Mouse (Mus musculus) heart, embryonic 16.5 days (tissue): ENCODE data around the gene Kif3b. TPM values are rescaled to one million over a fixed set of nuclear protein-coding genes. Genes with fewer than 3 reads are reported as not detected.
A peak's percentile ranks its signal among the peaks of the same experiment; 100 is the strongest.

ENCODE experiments used
- ATAC-seq: fragments of 200-750 bp; cut with Nextera tagmentation; replicated peaks from 2 replicates; pipeline ENCODE4 v1.8.0; 2017; ENCODE audit warnings: moderate number of reproducible peaks; ENCODE audit not compliant: insufficient read depth, low FRiP score; ENCODE audit errors: extremely low read depth
- H3K27ac ChIP-seq: fragments of 300-500 bp; sonication (generic); 2 replicates; pipeline ENCODE4 v1.5.1; 2014; ENCODE audit warnings: mild to moderate bottlenecking, low read length, control low read depth, moderate library complexity
- H3K27me3 ChIP-seq: fragments of 300-500 bp; sonication (generic); 2 replicates; pipeline ENCODE4 v1.6.1; 2014; ENCODE audit warnings: low read length, mixed read lengths; ENCODE audit not compliant: control insufficient read depth, insufficient read depth
- H3K36me3 ChIP-seq: fragments of 300-500 bp; sonication (generic); 2 replicates; pipeline ENCODE4 v1.6.1; 2014; ENCODE audit not compliant: control insufficient read depth, insufficient read depth
- H3K4me1 ChIP-seq: fragments of 300-500 bp; sonication (generic); 2 replicates; pipeline ENCODE4 v1.6.1; 2014; ENCODE audit warnings: low read length, mixed read lengths; ENCODE audit not compliant: control insufficient read depth, insufficient read depth
- H3K4me2 ChIP-seq: fragments of 300-500 bp; sonication (generic); 2 replicates; pipeline ENCODE4 v1.6.1; 2014; ENCODE audit warnings: low read depth, mild to moderate bottlenecking, control low read depth, low read length
- H3K4me3 ChIP-seq: fragments of 300-500 bp; sonication (generic); 2 replicates; pipeline ENCODE4 v1.5.1; 2014; ENCODE audit warnings: mild to moderate bottlenecking, control low read depth, low read length
- H3K9ac ChIP-seq: fragments of 300-500 bp; sonication (generic); 2 replicates; pipeline ENCODE4 v1.6.1; 2014; ENCODE audit warnings: low read length, control low read depth
- H3K9me3 ChIP-seq: fragments of 300-500 bp; sonication (generic); replicated peaks from 2 replicates; pipeline ENCODE4 v1.6.1; 2016; ENCODE audit warnings: low read length; ENCODE audit not compliant: control insufficient read depth
- WGBS: fragments of 180-500 bp; shearing (Covaris S2); extraction: QIAGEN DNeasy Blood & Tissue Kit; methylation state at CpG from one replicate; pipeline ENCODE4 v1.1.7; 2014; 5-methylcytosine and 5-hydroxymethylcytosine counted together
- polyA plus RNA-seq: library from polyadenylated mRNA; unstranded; fragments of >200 nt; fragmentation: Nextera tagmentation; extraction: Ambion mirVana; gene quantifications from 2 replicates; pipeline ENCODE4 v1.2.1, GENCODE M21; 2015

The Kif3b gene
- polyA plus RNA-seq, 1 experiment from 2014 or later = 5.4 TPM

- no peak for ATAC-seq
- Histone ChIP-seq H3K4me1 (peaks cover 9% of the 10 kb centered on the region; the same call in 1 of the 2 replicates), H3K4me3 (no peak overlapping the region), H3K4me2 (no peak overlapping the region), H3K9ac (no peak overlapping the region), H3K9me3 (no peaks in the 10 kb centered on the region), H3K27me3 (no peaks in the 10 kb centered on the region), H3K36me3 (no peaks in the 10 kb centered on the region), H3K27ac (no peak overlapping the region)
- 76% methylated on average over 8 of the region's 8 CpGs for WGBS
Measured at GRCm38 (mm10) chr2:153309106-153309505, 17.9 kb downstream of the Kif3b start.

GRCm38 (mm10) chr2:153310228-153310627 is 19.0 kb downstream of the Kif3b start:
- WGBS = 66% methylated on average over 6 of the region's 6 CpGs
- H3K4me3 ChIP-seq = no peak overlapping the region
- H3K27ac ChIP-seq = no peak overlapping the region

GRCm38 (mm10) chr2:153312884-153313283 is 21.7 kb downstream of the Kif3b start:
- 83% methylated on average over 9 of the region's 9 CpGs for WGBS
- ATAC-seq = no peak
- Histone ChIP-seq H3K36me3 (peaks cover 13% of the 10 kb centered on the region), H3K4me1 (0 out of 2 replicates have a peak, but pooled peaks cover 3% of the 10 kb centered on the region), H3K27ac (no peak overlapping the region), H3K4me2 (no peak overlapping the region), H3K27me3 (no peaks in the 10 kb centered on the region), H3K4me3 (no peak overlapping the region), H3K9me3 (no peaks in the 10 kb centered on the region), H3K9ac (no peak overlapping the region)

More at GRCm38 (mm10) chr2:153310228-153310627, 19.0 kb downstream of the Kif3b start:
- Histone ChIP-seq H3K4me1 (peaks cover 6% of the 10 kb centered on the region; the same call in 1 of the 2 replicates), H3K27me3 (no peaks in the 10 kb centered on the region), H3K9me3 (no peaks in the 10 kb centered on the region), H3K4me2 (no peak overlapping the region), H3K9ac (no peak overlapping the region), H3K36me3 (no peaks in the 10 kb centered on the region)
- no peak for ATAC-seq

GRCm38 (mm10) chr2:153318408-153318807 is 27.2 kb downstream of the Kif3b start:
- Histone ChIP-seq H3K4me2 (no peak overlapping the region), H3K4me1 (no peaks in the 10 kb centered on the region), H3K9me3 (no peaks in the 10 kb centered on the region), H3K36me3 (peaks cover 44% of the 10 kb centered on the region), H3K27ac (peak overlapping the region; percentile 40; the same call in 1 of the 2 replicates), H3K27me3 (no peaks in the 10 kb centered on the region), H3K9ac (no peak overlapping the region), H3K4me3 (no peak overlapping the region)
- 88% methylated on average over 4 of the region's 4 CpGs for WGBS
- ATAC-seq = no peak

GRCm38 (mm10) chr2:153319036-153319643 is 27.9 kb downstream of the Kif3b start:
- no peaks in the 10 kb centered on the region for H3K4me1 ChIP-seq
- H3K4me3 ChIP-seq = no peak overlapping the region
- H3K9me3 ChIP-seq = no peaks in the 10 kb centered on the region
- no peaks in the 10 kb centered on the region for H3K27me3 ChIP-seq
- no peak for ATAC-seq
- 61% methylated on average over 8 of the region's 8 CpGs for WGBS
- H3K9ac ChIP-seq = no peak overlapping the region
- peaks cover 51% of the 10 kb centered on the region for H3K36me3 ChIP-seq
- no peak overlapping the region for H3K4me2 ChIP-seq
- peak overlapping the region; percentile 67; the same call in 1 of the 2 replicates for H3K27ac ChIP-seq

- no peak overlapping the region for H3K27ac ChIP-seq
- no peak for ATAC-seq
- no peak overlapping the region for H3K4me2 ChIP-seq
- no peak overlapping the region for H3K9ac ChIP-seq
- H3K27me3 ChIP-seq = no peaks in the 10 kb centered on the region
- no peak overlapping the region for H3K4me3 ChIP-seq
- 72% methylated on average over 9 of the region's 9 CpGs for WGBS
- H3K9me3 ChIP-seq = no peaks in the 10 kb centered on the region
- H3K4me1 ChIP-seq = no peaks in the 10 kb centered on the region
- H3K36me3 ChIP-seq = peaks cover 38% of the 10 kb centered on the region
Measured at GRCm38 (mm10) chr2:153325706-153326376, 34.6 kb downstream of the Kif3b start.

- no peak overlapping the region for H3K4me3 ChIP-seq
- H3K27me3 ChIP-seq = no peaks in the 10 kb centered on the region
- H3K36me3 ChIP-seq = peaks cover 7% of the 10 kb centered on the region; the same call in 1 of the 2 replicates
- ATAC-seq = no peak
- no peaks in the 10 kb centered on the region for H3K9me3 ChIP-seq
- H3K4me1 ChIP-seq = no peaks in the 10 kb centered on the region; the same call in 1 of the 2 replicates
- no peak overlapping the region for H3K9ac ChIP-seq
- H3K4me2 ChIP-seq = no peak overlapping the region
- 90% methylated on average over 5 of the region's 5 CpGs for WGBS
- H3K27ac ChIP-seq = no peak overlapping the region
Measured at GRCm38 (mm10) chr2:153332271-153332670, 41.1 kb downstream of the Kif3b start.

GRCm38 (mm10) chr2:153332981-153333380 is 41.8 kb downstream of the Kif3b start:
- Histone ChIP-seq H3K9ac (no peak overlapping the region), H3K27ac (no peak overlapping the region), H3K4me1 (peaks cover 5% of the 10 kb centered on the region), H3K27me3 (no peaks in the 10 kb centered on the region), H3K4me3 (no peak overlapping the region), H3K36me3 (peaks cover 7% of the 10 kb centered on the region; the same call in 1 of the 2 replicates), H3K9me3 (no peaks in the 10 kb centered on the region), H3K4me2 (no peak overlapping the region)
- WGBS = 95% methylated on average over 3 of the region's 3 CpGs
- no peak for ATAC-seq

- Histone ChIP-seq H3K9ac (no peak overlapping the region), H3K9me3 (no peaks in the 10 kb centered on the region), H3K36me3 (peaks cover 7% of the 10 kb centered on the region; the same call in 1 of the 2 replicates), H3K4me2 (no peak overlapping the region), H3K4me3 (no peak overlapping the region), H3K4me1 (peaks cover 6% of the 10 kb centered on the region), H3K27me3 (no peaks in the 10 kb centered on the region), H3K27ac (peak overlapping the region; percentile 24)
- WGBS = 65% methylated on average over 6 of the region's 6 CpGs
- no peak for ATAC-seq
Measured at GRCm38 (mm10) chr2:153333822-153334232, 42.6 kb downstream of the Kif3b start.
